Mouse (Mus musculus): ENCODE measurements around the gene Acap2.
A peak's percentile ranks its signal among the peaks of the same experiment; 100 is the strongest.

Gene Acap2

GRCm38 (mm10) chr16:31200790-31201567 lies at the start of gene Acap2:
Gene Acap2 (minus strand): TSS chr16:31201245.
- DNase-seq (ENCODE audit: low read depth, low spot score), result peak; percentile 98

GRCm38 (mm10) chr16:31249401-31249800 lies 48.4 kb upstream of the Acap2 start:
- no peak for DNase-seq (ENCODE audit: low read depth, low spot score)

- no peak for DNase-seq (ENCODE audit: low read depth, low spot score)
Measured at GRCm38 (mm10) chr16:31248717-31249116, 47.7 kb upstream of the Acap2 start.

GRCm38 (mm10) chr16:31247442-31247841 lies 46.4 kb upstream of the Acap2 start:
- no peak for DNase-seq (ENCODE audit: low read depth, low spot score)

- DNase-seq (ENCODE audit: low read depth, low spot score), result no peak
Measured at GRCm38 (mm10) chr16:31244053-31244452, 43.0 kb upstream of the Acap2 start.

- DNase-seq (ENCODE audit: low read depth, low spot score), result no peak
Measured at GRCm38 (mm10) chr16:31241433-31241832, 40.4 kb upstream of the Acap2 start.

- DNase-seq (ENCODE audit: low read depth, low spot score), result no peak
Measured at GRCm38 (mm10) chr16:31240569-31240968, 39.5 kb upstream of the Acap2 start.

GRCm38 (mm10) chr16:31238281-31238680 lies 37.2 kb upstream of the Acap2 start:
- DNase-seq (ENCODE audit: low read depth, low spot score), result no peak

GRCm38 (mm10) chr16:31235457-31236310 lies 34.6 kb upstream of the Acap2 start:
- peak; percentile 26 for DNase-seq (ENCODE audit: low read depth, low spot score)

GRCm38 (mm10) chr16:31234808-31235456 lies 33.9 kb upstream of the Acap2 start:
- DNase-seq (ENCODE audit: low read depth, low spot score), result no peak

- no peak for DNase-seq (ENCODE audit: low read depth, low spot score)
Measured at GRCm38 (mm10) chr16:31234356-31234755, 33.3 kb upstream of the Acap2 start.

- DNase-seq (ENCODE audit: low read depth, low spot score), result peak; percentile 69
Measured at GRCm38 (mm10) chr16:31233541-31234339, 32.7 kb upstream of the Acap2 start.

GRCm38 (mm10) chr16:31233167-31233498 lies 32.1 kb upstream of the Acap2 start:
- DNase-seq (ENCODE audit: low read depth, low spot score), result no peak

- DNase-seq (ENCODE audit: low read depth, low spot score), result no peak
Measured at GRCm38 (mm10) chr16:31232491-31233166, 31.6 kb upstream of the Acap2 start.

- DNase-seq (ENCODE audit: low read depth, low spot score), result no peak
Measured at GRCm38 (mm10) chr16:31231591-31231990, 30.5 kb upstream of the Acap2 start.

- DNase-seq (ENCODE audit: low read depth, low spot score), result no peak
Measured at GRCm38 (mm10) chr16:31227746-31228145, 26.7 kb upstream of the Acap2 start.

GRCm38 (mm10) chr16:31215271-31215670 lies 14.2 kb upstream of the Acap2 start:
- DNase-seq (ENCODE audit: low read depth, low spot score), result no peak

GRCm38 (mm10) chr16:31213463-31213862 lies 12.4 kb upstream of the Acap2 start:
- DNase-seq (ENCODE audit: low read depth, low spot score), result no peak

- no peak for DNase-seq (ENCODE audit: low read depth, low spot score)
Measured at GRCm38 (mm10) chr16:31211503-31211902, 10.5 kb upstream of the Acap2 start.

GRCm38 (mm10) chr16:31210453-31210852 lies 9.4 kb upstream of the Acap2 start:
- no peak for DNase-seq (ENCODE audit: low read depth, low spot score)

- DNase-seq (ENCODE audit: low read depth, low spot score), result no peak
Measured at GRCm38 (mm10) chr16:31209911-31210310, 8.9 kb upstream of the Acap2 start.
